Mouse (Mus musculus) cortical plate, adult 2 months (tissue): ENCODE measurements around the gene Guca1a.

Source experiments
- CTCF ChIP-seq: fragments of 200-500 bp; IDR thresholded peaks from 2 replicates; pipeline ENCODE4 v1.5.1; 2011; ENCODE audit warnings: mild to moderate bottlenecking, control low read depth, low read length; ENCODE audit not compliant: insufficient read depth; ENCODE audit errors: extremely low read depth
- POLR2A ChIP-seq: fragments of 200-500 bp; IDR thresholded peaks from 2 replicates; pipeline ENCODE4 v1.6.1; 2011; ENCODE audit warnings: mild to moderate bottlenecking, low read length, control low read depth; ENCODE audit not compliant: insufficient read depth; ENCODE audit errors: extremely low read depth

DNA sequence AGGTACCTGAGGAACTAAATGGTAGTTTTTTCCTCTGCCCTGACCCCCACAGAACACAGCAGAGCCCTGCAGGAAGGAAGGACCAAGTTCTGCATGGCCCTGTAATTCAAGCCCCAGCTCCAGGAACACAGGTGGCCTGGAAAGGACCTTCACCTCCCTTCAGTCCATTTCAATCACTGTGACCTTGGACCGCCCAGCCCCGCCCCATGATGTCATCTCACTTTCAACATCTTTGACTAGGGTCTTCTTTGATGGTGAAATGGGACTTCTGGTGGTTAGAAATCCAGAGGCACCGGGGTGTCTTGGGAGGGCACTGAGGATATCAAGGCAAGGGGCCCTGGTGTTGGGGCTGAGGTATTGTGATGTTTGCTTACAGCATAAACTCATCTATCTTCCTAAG, 21.2 kb upstream of the Guca1a start:
- TF ChIP-seq CTCF (no peak), POLR2A (no peak)
